Mouse (Mus musculus) cortical plate, adult 2 months (tissue): ENCODE data around the gene Sec31a. TPM values are rescaled to one million over a fixed set of nuclear protein-coding genes. Genes with fewer than 3 reads are reported as not detected.
"Not testable (repeated sequence)": the region's sequence is repeated elsewhere in the genome, so short reads cannot be mapped to it uniquely, and the experiment has no call there.

ENCODE experiments used
- H3K27ac ChIP-seq: fragments of 200-500 bp; 2 replicates; pipeline ENCODE4 v1.5.1; 2012; ENCODE audit warnings: low read length, control low read depth, inconsistent platforms; ENCODE audit not compliant: insufficient read depth
- H3K4me1 ChIP-seq: fragments of 200-500 bp; 2 replicates; pipeline ENCODE4 v1.6.1; 2011; ENCODE audit warnings: low read length; ENCODE audit not compliant: control insufficient read depth, insufficient read depth
- H3K4me3 ChIP-seq: fragments of 200-500 bp; 2 replicates; pipeline ENCODE4 v1.5.1; 2011; ENCODE audit warnings: mild to moderate bottlenecking, low read length, control low read depth; ENCODE audit not compliant: insufficient read depth
- CTCF ChIP-seq: fragments of 200-500 bp; IDR thresholded peaks from 2 replicates; pipeline ENCODE4 v1.5.1; 2011; ENCODE audit warnings: mild to moderate bottlenecking, control low read depth, low read length; ENCODE audit not compliant: insufficient read depth; ENCODE audit errors: extremely low read depth
- POLR2A ChIP-seq: fragments of 200-500 bp; IDR thresholded peaks from 2 replicates; pipeline ENCODE4 v1.6.1; 2011; ENCODE audit warnings: mild to moderate bottlenecking, low read length, control low read depth; ENCODE audit not compliant: insufficient read depth; ENCODE audit errors: extremely low read depth
- polyA plus RNA-seq: library from polyadenylated mRNA; depleted of rRNA; stranded (reverse); fragments of >200 nt; gene quantifications from 2 replicates; pipeline ENCODE4 v1.2.3, GENCODE M21; 2012

The Sec31a gene
- polyA plus RNA-seq, 1 experiment, result 113 TPM

DNA sequence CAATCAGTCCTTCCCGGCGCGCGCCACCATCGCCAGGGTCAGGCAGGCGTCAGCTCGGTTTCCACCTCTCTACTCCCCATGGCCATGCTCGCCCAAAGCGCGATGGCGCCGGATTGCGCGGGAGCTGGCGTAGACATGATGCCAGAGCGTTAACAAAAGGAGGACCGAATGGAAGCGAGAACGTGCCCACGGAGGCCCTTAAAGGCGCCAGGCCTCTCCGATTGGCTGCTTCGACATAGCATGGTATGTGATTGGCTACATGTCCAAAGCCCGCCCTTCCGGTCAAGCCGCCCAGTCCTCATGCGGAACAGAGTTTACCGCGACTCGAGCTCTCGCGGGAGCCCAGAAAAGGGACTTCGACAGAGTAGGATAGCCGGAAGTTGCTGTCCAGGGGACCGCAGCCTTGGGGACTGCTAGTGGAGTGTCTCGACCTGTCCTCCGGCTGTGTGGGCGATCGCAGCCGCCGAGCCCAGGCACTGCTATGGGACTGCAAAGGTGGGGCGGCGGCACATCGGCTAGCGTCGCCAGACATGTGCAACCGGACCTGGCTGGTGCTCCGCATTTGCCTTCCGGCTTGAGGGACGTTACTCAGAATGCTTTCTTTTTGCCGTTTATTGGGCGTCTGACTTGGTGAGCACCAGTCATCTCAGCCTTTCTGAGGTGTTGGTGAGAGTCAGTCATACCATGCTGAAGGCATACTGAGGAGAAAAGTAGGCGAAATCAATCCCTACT is 13.5 kb upstream of the Sec31a start:
- TF ChIP-seq CTCF (no peak), POLR2A (peak; percentile 99)
- Histone ChIP-seq H3K4me3 (peak overlapping the region; percentile 85), H3K27ac (peak overlapping the region; percentile 39), H3K4me1 (peaks cover 5% of the 10 kb centered on the region)

DNA sequence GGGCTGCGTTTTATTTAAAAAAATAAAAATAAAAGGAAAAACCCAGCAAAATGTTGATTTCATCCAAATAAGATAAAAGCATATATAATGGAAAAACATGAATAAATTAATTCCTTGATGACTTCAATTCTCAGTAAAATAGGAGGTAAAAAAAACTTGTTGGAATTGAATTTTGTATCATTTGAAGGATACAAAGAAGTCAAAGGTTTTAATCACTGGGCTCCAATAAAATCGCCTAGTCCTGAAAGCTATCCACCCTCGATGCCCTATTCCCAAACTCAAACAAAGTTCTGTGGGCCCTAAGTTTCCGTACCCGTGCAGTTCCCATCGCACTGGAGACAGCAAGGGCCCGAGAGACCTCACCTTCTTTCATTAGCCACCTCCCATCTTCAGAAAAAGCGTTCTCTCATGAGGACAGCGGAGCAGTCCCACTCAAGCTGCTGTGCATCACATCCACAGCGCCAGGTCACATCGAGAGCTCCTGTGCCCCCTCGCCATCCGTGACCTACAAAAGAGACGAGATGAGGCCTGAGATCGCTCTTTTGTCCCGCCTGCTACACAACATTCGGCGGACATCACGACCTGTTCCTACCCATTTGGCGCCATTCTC is 12.8 kb upstream of the Sec31a start:
- Histone ChIP-seq H3K27ac (peak overlapping the region; percentile 30), H3K4me3 (peak overlapping the region; percentile 85), H3K4me1 (peaks cover 5% of the 10 kb centered on the region)
- TF ChIP-seq CTCF, result no peak
- no peak for TF ChIP-seq POLR2A

DNA sequence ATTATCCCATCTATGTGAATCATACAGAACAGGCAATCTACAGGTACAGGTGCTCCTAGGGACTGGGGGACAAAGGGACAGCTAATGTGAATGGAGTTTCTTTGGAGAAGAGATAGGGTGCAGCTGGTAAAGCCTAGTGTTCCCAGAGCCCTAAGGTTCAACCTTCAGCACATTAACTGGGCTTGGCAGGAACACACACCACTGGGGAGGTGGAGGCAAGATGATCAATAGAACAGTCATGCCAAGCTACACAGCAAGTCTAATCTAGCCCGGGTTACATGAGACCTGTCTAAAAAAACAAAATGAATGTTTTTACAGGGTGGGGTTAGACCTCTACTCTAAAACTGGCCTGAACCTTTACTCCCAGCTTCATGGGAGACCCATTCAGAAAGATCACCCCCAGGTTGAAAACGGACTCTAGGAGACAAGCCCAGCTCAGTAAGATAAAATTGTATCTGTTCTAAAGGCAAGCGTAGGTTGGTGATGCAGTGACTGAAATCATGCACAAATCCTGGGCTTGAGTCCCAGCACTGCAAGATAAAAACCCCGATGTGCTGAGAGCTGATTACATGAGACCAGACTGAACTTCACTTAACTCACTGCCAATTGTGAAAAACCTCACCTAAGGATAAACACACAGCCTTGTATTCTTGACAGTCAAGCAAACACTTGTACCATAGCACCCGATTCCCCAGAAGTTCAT is 12.1 kb upstream of the Sec31a start:
- Histone ChIP-seq H3K4me1 (peaks cover 5% of the 10 kb centered on the region), H3K4me3 (peak overlapping the region; percentile 41), H3K27ac (no peak overlapping the region)
- TF ChIP-seq POLR2A, result no peak
- no peak for TF ChIP-seq CTCF

DNA sequence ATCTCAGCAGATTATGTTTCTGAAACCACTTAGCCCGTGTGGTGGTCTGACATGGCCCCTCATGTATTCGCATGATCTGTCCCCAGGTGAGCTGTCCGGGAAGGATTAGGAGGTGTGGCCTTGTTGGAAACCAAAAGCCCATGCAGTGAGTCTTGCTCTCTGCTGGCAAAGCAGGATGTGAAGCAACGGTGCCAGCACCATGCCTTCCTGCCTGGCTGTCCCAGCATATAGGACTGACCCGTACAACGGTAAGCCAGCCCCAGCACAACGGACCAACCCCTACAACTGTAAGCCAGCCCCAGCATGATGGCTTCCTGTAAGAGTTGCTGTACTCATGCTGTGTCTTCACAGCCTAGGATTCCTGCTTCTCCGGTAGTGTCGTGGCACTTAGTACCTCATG is 11.2 kb upstream of the Sec31a start:
- Histone ChIP-seq H3K4me1 (peaks cover 5% of the 10 kb centered on the region), H3K27ac (no peak overlapping the region), H3K4me3 (peak overlapping the region; percentile 41)
- no peak for TF ChIP-seq CTCF

DNA sequence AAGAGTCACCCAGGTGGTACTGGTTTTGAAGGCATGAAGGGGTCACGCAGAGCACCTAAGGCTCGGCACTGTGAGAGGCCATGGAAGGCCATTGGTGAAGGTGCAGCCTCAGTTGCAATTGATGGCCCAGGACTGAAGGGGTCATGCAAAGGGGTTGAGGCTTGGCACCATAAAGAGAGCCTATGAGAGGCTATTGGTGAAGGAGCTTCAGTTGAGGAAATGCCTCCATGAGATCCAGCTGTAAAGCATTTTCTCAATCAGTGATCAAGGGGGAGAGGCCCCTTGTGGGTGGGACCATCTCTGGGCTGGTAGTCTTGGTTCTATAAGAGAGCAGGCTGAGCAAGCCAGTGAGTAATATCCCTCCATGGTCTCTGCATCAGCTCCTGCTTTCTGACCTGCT is 9.8 kb upstream of the Sec31a start:
- not testable (repeated sequence) for H3K4me1 ChIP-seq, H3K27ac ChIP-seq, H3K4me3 ChIP-seq

DNA sequence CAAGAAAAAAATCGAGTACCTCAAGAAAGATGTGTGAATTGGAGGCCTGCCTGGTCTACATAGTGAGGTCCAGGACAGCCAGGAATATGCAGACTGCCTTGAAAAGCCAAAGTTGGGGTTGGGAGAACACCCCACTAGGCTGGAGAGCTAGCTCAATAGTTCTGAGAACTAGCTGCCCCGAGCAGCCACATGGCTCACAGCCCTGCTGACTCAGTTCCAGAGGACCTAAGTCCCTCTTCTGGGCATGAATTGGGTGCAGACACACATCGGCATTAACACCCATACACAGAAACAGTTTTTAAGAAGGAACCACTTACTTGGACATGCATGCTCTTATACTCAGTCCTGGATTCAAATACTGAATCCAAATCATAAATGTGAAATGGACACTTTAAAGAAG is 8.2 kb upstream of the Sec31a start:
- no peak for TF ChIP-seq CTCF
- TF ChIP-seq POLR2A, result no peak
- H3K27ac ChIP-seq, result no peak overlapping the region
- peaks cover 5% of the 10 kb centered on the region for H3K4me1 ChIP-seq
- no peak overlapping the region for H3K4me3 ChIP-seq

DNA sequence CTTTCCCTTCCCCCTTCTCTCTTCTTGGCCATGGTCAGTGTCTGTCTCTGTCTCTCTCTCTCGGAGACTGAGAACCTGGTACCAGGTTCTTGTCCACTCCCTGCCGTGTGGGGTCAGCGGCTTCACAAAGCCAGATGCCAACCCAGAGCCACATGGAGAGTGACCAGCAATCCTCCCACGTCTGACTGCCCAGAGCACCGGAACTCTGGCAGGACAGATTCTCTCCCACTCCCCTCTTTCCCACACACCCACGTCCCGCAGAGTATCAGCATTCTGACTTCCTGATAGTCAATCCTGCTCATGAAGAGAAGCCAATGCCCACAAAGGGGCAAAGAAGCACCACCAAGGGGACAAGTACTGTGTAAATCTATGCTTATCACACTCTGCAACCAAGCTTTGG is 7.6 kb upstream of the Sec31a start:
- TF ChIP-seq CTCF (no peak), POLR2A (no peak)
- H3K4me3 ChIP-seq, result no peak overlapping the region
- no peak overlapping the region for H3K27ac ChIP-seq
- H3K4me1 ChIP-seq, result peaks cover 5% of the 10 kb centered on the region

DNA sequence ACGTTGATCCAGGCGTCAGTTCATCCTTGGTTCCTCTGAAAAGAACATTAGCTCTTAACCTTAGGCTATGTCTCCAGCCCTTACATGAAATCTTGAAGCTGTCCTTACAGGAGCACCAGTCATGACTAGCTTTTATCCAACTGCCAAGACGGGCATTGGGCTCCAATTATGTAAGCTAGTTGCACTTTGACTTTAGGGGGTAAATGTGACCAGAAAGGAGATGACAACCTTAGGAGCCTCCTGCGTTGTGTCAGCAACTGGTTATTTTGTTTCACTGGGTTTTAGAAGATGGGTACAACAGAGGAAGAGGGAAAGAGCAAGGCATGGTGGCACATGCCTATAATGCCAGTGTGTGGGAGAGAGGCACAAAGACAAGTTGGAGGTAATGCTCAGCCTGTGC is 2.8 kb upstream of the Sec31a start:
- Histone ChIP-seq H3K4me1 (peaks cover 2% of the 10 kb centered on the region; the same call in 1 of the 2 replicates), H3K4me3 (no peak overlapping the region), H3K27ac (no peak overlapping the region)
- TF ChIP-seq POLR2A (no peak), CTCF (no peak)

DNA sequence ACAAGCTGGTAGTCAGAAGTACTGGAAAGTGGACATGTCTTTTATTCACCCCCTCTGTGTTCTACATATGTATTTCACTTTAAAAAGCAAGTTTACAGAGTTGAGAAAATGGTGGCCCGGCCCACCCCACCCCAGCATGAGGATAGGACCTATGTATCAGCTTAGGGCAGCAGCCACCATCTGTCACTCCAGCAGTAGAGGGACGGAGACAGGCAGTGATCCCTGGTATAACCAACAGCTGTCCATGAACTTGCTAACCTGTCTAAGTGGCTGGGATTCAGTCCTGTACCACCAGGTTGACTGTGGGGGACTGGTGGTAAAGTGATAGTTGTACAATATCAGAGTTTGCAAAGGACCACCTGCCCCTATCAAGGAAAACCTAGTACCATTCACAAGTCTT is 2.0 kb upstream of the Sec31a start:
- TF ChIP-seq CTCF (no peak), POLR2A (no peak)
- Histone ChIP-seq H3K4me1 (peaks cover 4% of the 10 kb centered on the region; the same call in 1 of the 2 replicates), H3K27ac (no peak overlapping the region), H3K4me3 (no peak overlapping the region)

DNA sequence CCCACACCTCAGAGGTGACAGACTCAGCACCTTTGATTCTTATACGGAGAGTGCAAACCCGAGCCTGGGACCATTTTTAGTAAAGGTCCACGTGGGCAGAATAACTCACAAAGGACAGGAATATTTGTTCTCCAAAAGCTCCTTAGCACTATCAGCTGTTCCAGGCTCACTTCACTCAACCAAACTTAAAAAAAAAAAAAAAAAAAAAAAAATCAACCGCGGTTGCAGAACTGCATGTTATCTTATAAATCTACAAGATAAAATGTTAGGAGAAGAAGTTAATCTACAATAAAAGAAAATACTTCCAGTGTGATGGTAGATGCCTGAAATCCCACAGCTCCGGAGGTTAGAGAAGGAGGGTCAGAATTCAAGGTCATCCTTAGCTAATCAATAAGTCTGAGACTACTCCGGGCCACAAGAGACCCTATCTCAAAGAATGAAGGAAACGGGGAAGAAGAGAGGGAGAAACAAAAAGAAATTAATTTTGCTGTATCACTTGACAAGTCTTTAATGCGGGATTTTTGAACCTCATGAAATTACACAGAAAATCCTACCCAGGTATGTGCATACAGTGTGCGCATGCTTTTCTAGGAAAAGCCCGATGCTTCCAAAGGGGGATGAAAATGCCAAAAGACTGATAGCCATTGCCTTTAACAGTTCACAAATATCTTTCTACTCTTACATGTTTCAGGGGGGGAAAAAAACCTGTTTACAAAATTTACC is 1.4 kb downstream of the Sec31a start:
- Histone ChIP-seq H3K27ac (no peak overlapping the region), H3K4me3 (no peak overlapping the region; the same call in 1 of the 2 replicates), H3K4me1 (peaks cover 4% of the 10 kb centered on the region; the same call in 1 of the 2 replicates)
- no peak for TF ChIP-seq CTCF
- no peak for TF ChIP-seq POLR2A
